Mouse (Mus musculus): ENCODE results near the gene Npnt. TPM values are rescaled to one million over a fixed set of nuclear protein-coding genes. Genes with fewer than 3 reads are reported as not detected.
A peak's percentile ranks its signal among the peaks of the same experiment; 100 is the strongest.

The Npnt gene
- total RNA-seq (2022) = 10 to 100 TPM; 10.5 to 18.7 (median 14.1) TPM

- peak in 1 of 2 experiments; percentile 4 for DNase-seq (ENCODE audit: low spot score in 2 of 2)
Observed at GRCm38 (mm10) chr3:132949791-132950528, at the start of gene Npnt. Npnt (minus strand) TSS chr3:132950291.

- DNase-seq (ENCODE audit: low spot score in 2 of 2) = no peak
Observed at GRCm38 (mm10) chr3:132996299-132996698, 46.2 kb upstream of the Npnt start.

GRCm38 (mm10) chr3:132995904-132996267, 45.8 kb upstream of the Npnt start:
- no peak for DNase-seq (ENCODE audit: low spot score in 2 of 2)

- no peak for DNase-seq (ENCODE audit: low spot score in 2 of 2)
Observed at GRCm38 (mm10) chr3:132995172-132995903, 45.2 kb upstream of the Npnt start.

- DNase-seq (ENCODE audit: low spot score in 2 of 2) = peak in 1 of 2 experiments; percentile 6
Observed at GRCm38 (mm10) chr3:132986188-132986587, 36.1 kb upstream of the Npnt start.

GRCm38 (mm10) chr3:132983845-132984485, 33.9 kb upstream of the Npnt start:
- DNase-seq (ENCODE audit: low spot score in 2 of 2) = no peak

- DNase-seq (ENCODE audit: low spot score in 2 of 2) = no peak
Observed at GRCm38 (mm10) chr3:132981968-132982367, 31.9 kb upstream of the Npnt start.

- no peak for DNase-seq (ENCODE audit: low spot score in 2 of 2)
Observed at GRCm38 (mm10) chr3:132979781-132980461, 29.8 kb upstream of the Npnt start.

GRCm38 (mm10) chr3:132966255-132966654, 16.2 kb upstream of the Npnt start:
- no peak for DNase-seq (ENCODE audit: low spot score in 2 of 2)

- no peak for DNase-seq (ENCODE audit: low spot score in 2 of 2)
Observed at GRCm38 (mm10) chr3:132964715-132965507, 14.8 kb upstream of the Npnt start.

GRCm38 (mm10) chr3:132962631-132963361, 12.7 kb upstream of the Npnt start:
- no peak for DNase-seq (ENCODE audit: low spot score in 2 of 2)

GRCm38 (mm10) chr3:132950529-132950880, 414 bp upstream of the Npnt start:
- no peak for DNase-seq (ENCODE audit: low spot score in 2 of 2)

- no peak for DNase-seq (ENCODE audit: low spot score in 2 of 2)
Observed at GRCm38 (mm10) chr3:132949380-132949790, 706 bp downstream of the Npnt start.

- no peak for DNase-seq (ENCODE audit: low spot score in 2 of 2)
Observed at GRCm38 (mm10) chr3:132948298-132948795, 1.7 kb downstream of the Npnt start.

GRCm38 (mm10) chr3:132946086-132946485, 4.0 kb downstream of the Npnt start:
- DNase-seq (ENCODE audit: low spot score in 2 of 2) = no peak

GRCm38 (mm10) chr3:132945669-132946068, 4.4 kb downstream of the Npnt start:
- DNase-seq (ENCODE audit: low spot score in 2 of 2) = no peak

- DNase-seq (ENCODE audit: low spot score in 2 of 2) = no peak
Observed at GRCm38 (mm10) chr3:132944609-132945008, 5.5 kb downstream of the Npnt start.

GRCm38 (mm10) chr3:132944193-132944592, 5.9 kb downstream of the Npnt start:
- DNase-seq (ENCODE audit: low spot score in 2 of 2) = no peak

GRCm38 (mm10) chr3:132942778-132943177, 7.3 kb downstream of the Npnt start:
- DNase-seq (ENCODE audit: low spot score in 2 of 2) = no peak

Measured in layer of hippocampus, adult 8-10 months (tissue).